Mouse (Mus musculus): Measurements from ENCODE around the gene Aqp1. TPM values are rescaled to one million over a fixed set of nuclear protein-coding genes. Genes with fewer than 3 reads are reported as not detected.

Gene Aqp1
- polyA plus RNA-seq, 1 experiment from 2014 or later: 27.4 TPM

DNA sequence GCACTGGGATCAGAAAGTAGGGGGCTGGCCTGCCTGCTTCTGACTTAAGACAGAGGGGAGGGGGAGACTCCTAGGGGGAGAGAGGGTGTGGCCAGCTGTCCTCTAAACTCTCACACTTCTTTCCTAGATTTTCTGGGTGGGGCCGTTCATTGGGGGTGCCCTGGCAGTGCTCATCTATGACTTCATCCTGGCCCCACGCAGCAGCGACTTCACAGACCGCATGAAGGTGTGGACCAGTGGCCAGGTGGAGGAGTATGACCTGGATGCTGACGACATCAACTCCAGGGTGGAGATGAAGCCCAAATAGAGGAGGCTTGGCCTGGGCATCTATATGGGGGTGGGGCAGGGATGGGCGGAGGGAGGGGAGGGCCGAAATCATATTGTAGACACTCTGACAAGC lies 10.3 kb downstream of the Aqp1 start:
- no peak overlapping the region for H3K4me2 ChIP-seq
- no peak overlapping the region for H3K27ac ChIP-seq (replicated peaks)
- no peak overlapping the region for H3K9ac ChIP-seq
- peaks cover 6% of the 10 kb centered on the region; the same call in 1 of the 2 replicates for H3K27me3 ChIP-seq (replicated peaks)
- H3K4me3 ChIP-seq: no peak overlapping the region
- H3K9me3 ChIP-seq: peaks cover 5% of the 10 kb centered on the region; the same call in 1 of the 2 replicates
- WGBS: 74% methylated on average over 7 of the region's 7 CpGs
- H3K36me3 ChIP-seq: no peaks in the 10 kb centered on the region
- peaks cover 30% of the 10 kb centered on the region for H3K4me1 ChIP-seq
- no peak for ATAC-seq (ENCODE audit: extremely low read depth, insufficient number of reproducible peaks, low FRiP score, low TSS enrichment)

GRCm38 (mm10) chr6:55347711-55348571 lies 11.7 kb downstream of the Aqp1 start:
- no peak overlapping the region for H3K27ac ChIP-seq (replicated peaks)
- no peak for ATAC-seq (ENCODE audit: extremely low read depth, insufficient number of reproducible peaks, low FRiP score, low TSS enrichment)
- H3K4me3 ChIP-seq: no peak overlapping the region
- WGBS: 74% methylated on average over 5 of the region's 5 CpGs
- H3K27me3 ChIP-seq (replicated peaks): peaks cover 6% of the 10 kb centered on the region; the same call in 1 of the 2 replicates
- H3K36me3 ChIP-seq: no peaks in the 10 kb centered on the region
- no peak overlapping the region for H3K9ac ChIP-seq
- peaks cover 17% of the 10 kb centered on the region for H3K4me1 ChIP-seq
- H3K9me3 ChIP-seq: peaks cover 5% of the 10 kb centered on the region; the same call in 1 of the 2 replicates
- H3K4me2 ChIP-seq: no peak overlapping the region

DNA sequence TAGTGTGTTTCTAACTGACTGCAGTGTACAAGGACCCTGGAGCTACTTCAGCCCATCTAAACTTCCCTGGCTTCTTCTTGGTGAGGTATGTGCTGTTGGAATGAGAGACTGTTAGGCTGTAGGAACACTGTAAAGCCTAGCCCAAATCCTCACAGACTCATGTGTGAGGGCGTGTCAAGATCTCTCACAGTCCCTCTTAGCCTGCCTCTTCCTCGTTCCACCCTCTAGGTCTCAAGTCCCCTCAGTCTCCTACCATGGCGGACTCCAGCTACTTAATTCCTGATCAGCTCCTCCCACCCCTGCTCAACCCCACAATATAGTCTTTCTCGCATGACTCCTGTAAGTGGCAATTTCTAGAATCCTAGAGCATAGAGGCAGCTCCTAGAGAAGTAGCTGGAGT lies 13.0 kb downstream of the Aqp1 start:
- no peak overlapping the region for H3K4me3 ChIP-seq
- no peaks in the 10 kb centered on the region for H3K36me3 ChIP-seq
- 76% methylated on average over 4 of the region's 4 CpGs for WGBS
- no peak for ATAC-seq (ENCODE audit: extremely low read depth, insufficient number of reproducible peaks, low FRiP score, low TSS enrichment)
- H3K9ac ChIP-seq: no peak overlapping the region
- H3K9me3 ChIP-seq: peaks cover 5% of the 10 kb centered on the region; the same call in 1 of the 2 replicates
- peaks cover 7% of the 10 kb centered on the region; the same call in 1 of the 2 replicates for H3K27me3 ChIP-seq (replicated peaks)
- no peak overlapping the region for H3K4me2 ChIP-seq
- H3K27ac ChIP-seq (replicated peaks): no peak overlapping the region
- peaks cover 8% of the 10 kb centered on the region for H3K4me1 ChIP-seq

DNA sequence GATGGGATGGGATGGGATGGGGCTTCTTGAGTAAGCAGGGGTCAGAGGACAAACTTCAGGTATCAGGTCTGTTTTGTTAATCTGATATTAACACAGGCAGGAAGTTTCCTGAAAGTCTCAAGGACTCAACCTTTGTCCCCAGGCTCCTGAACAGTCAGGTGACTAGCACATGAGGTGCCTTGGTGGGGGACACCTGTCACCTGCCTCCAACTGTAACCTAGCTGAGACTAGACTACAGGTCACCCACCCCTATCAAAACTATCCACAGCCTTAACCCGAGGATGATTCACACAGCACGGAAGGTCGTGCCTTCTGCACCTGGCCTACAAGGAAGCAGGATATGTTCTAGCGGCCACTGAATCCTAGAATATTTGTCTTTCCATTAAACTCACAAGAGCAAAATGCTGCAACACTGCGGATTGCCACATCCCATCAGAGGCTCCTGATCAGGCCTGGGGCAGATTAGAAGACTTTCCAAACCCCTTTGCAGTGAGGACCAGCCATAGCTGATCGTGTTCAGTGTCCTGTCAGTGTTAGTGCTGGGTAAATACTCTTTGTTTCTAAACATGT lies 14.2 kb downstream of the Aqp1 start:
- Histone ChIP-seq H3K27ac (replicated peaks) (no peak overlapping the region), H3K27me3 (replicated peaks) (peaks cover 19% of the 10 kb centered on the region; the same call in 1 of the 2 replicates), H3K9ac (no peak overlapping the region), H3K4me3 (no peak overlapping the region), H3K4me2 (no peak overlapping the region), H3K9me3 (peaks cover 5% of the 10 kb centered on the region; the same call in 1 of the 2 replicates), H3K4me1 (no peaks in the 10 kb centered on the region), H3K36me3 (no peaks in the 10 kb centered on the region)
- ATAC-seq (ENCODE audit: extremely low read depth, insufficient number of reproducible peaks, low FRiP score, low TSS enrichment): no peak
- WGBS: 80% methylated on average over 6 of the region's 6 CpGs

- no peak overlapping the region for H3K9ac ChIP-seq
- no peaks in the 10 kb centered on the region for H3K36me3 ChIP-seq
- H3K27ac ChIP-seq (replicated peaks): no peak overlapping the region
- peaks cover 16% of the 10 kb centered on the region; the same call in 1 of the 2 replicates for H3K27me3 ChIP-seq (replicated peaks)
- H3K4me2 ChIP-seq: no peak overlapping the region
- H3K9me3 ChIP-seq: peaks cover 5% of the 10 kb centered on the region; the same call in 1 of the 2 replicates
- no peak for ATAC-seq (ENCODE audit: extremely low read depth, insufficient number of reproducible peaks, low FRiP score, low TSS enrichment)
- no peak overlapping the region for H3K4me3 ChIP-seq
- whole genome bisulfite sequencing: 61% methylated on average over 7 of the region's 7 CpGs
- H3K4me1 ChIP-seq: peaks cover 7% of the 10 kb centered on the region; the same call in 1 of the 2 replicates
Measured at GRCm38 (mm10) chr6:55351712-55352111, 15.5 kb downstream of the Aqp1 start.

DNA sequence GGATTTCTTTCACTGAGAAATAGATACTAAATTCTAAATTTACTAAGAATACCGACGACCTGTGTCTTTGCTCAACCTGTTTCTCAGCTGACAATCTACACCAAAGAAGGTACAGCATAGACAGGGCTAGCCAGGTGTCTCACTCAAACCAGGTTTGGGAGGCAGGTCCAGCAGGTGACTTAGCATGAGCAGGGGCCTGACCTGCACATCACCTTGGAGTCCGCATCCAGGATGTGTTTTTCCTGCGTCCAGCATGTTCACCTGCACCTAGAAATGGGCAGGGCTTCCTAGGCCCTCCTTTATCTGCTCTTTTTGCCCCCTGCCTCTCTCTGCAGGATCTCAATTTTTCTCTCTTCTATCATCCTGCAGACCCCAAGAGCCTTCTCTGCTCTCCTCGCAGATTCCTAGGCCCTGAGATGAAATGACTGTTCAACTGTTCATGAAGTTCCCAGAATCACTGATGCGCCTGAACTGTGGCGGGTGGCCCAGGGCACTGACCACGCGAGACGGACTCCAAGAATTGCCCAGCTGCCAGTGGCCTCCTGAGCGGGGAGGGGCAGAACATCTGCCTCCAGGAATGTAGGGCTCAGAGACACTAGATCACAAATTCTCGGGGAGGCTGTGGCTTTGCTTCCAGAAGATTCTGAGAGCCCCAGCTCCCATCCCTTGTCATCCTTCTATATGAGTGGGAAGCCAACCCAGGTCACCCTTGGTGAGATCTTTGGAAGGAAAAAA lies 17.6 kb downstream of the Aqp1 start:
- Histone ChIP-seq H3K4me1 (peaks cover 18% of the 10 kb centered on the region), H3K9me3 (peaks cover 5% of the 10 kb centered on the region; the same call in 1 of the 2 replicates), H3K27ac (replicated peaks) (no peak overlapping the region), H3K27me3 (replicated peaks) (peaks cover 12% of the 10 kb centered on the region; the same call in 1 of the 2 replicates), H3K36me3 (no peaks in the 10 kb centered on the region), H3K9ac (no peak overlapping the region), H3K4me2 (no peak overlapping the region), H3K4me3 (no peak overlapping the region)
- ATAC-seq (ENCODE audit: extremely low read depth, insufficient number of reproducible peaks, low FRiP score, low TSS enrichment): no peak
- WGBS: 76% methylated on average over 12 of the region's 12 CpGs

- peaks cover 18% of the 10 kb centered on the region for H3K4me1 ChIP-seq
- no peak overlapping the region for H3K4me3 ChIP-seq
- no peak overlapping the region for H3K4me2 ChIP-seq
- H3K27ac ChIP-seq (replicated peaks): no peak overlapping the region
- 63% methylated on average over 4 of the region's 4 CpGs for WGBS
- no peaks in the 10 kb centered on the region for H3K36me3 ChIP-seq
- peaks cover 12% of the 10 kb centered on the region; the same call in 1 of the 2 replicates for H3K27me3 ChIP-seq (replicated peaks)
- peaks cover 5% of the 10 kb centered on the region; the same call in 1 of the 2 replicates for H3K9me3 ChIP-seq
- no peak for ATAC-seq (ENCODE audit: extremely low read depth, insufficient number of reproducible peaks, low FRiP score, low TSS enrichment)
- H3K9ac ChIP-seq: no peak overlapping the region
Measured at GRCm38 (mm10) chr6:55354456-55355117, 18.4 kb downstream of the Aqp1 start.

- no peak for ATAC-seq (ENCODE audit: extremely low read depth, insufficient number of reproducible peaks, low FRiP score, low TSS enrichment)
- H3K4me1 ChIP-seq: peaks cover 18% of the 10 kb centered on the region
- no peak overlapping the region for H3K9ac ChIP-seq
- H3K27me3 ChIP-seq (replicated peaks): peaks cover 15% of the 10 kb centered on the region; the same call in 1 of the 2 replicates
- no peak overlapping the region for H3K27ac ChIP-seq (replicated peaks)
- H3K36me3 ChIP-seq: no peaks in the 10 kb centered on the region
- no peak overlapping the region for H3K4me3 ChIP-seq
- no peak overlapping the region for H3K4me2 ChIP-seq
- H3K9me3 ChIP-seq: no peaks in the 10 kb centered on the region
- WGBS: 68% methylated on average over 7 of the region's 7 CpGs
Measured at GRCm38 (mm10) chr6:55355575-55355974, 19.3 kb downstream of the Aqp1 start.

DNA sequence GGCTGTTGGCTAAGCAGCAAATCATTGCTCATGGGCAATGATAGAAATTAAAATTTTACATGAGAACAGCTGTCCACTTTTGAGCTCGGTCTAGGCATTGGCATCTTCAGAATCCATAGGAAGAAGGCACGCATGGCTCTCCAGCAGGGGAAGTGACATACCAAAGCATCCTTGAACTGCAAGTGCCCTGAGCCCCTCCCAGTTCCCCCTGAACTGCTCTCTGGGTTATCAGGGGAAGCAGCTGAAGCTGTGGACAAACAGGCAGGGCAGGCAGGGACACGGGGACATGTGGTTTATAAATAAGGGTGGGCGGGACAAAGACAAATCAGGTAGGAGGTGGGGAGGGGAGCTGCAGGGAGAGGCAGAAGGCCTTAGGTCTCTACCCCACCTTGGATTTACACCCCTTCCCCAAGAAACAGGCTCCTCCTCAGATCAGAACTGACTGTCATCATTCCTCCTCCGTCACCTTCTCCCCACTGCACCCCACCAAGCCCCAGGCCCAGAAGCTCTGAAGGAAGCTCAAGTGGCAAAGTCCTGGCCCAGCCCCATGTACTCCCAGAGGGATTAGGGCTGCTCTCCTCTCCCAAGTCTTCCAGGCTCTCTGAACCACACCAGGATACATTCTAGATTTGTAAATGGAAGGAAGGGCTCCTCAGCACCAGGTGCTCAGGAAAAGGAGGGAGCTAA lies 19.9 kb downstream of the Aqp1 start:
- no peak for ATAC-seq (ENCODE audit: extremely low read depth, insufficient number of reproducible peaks, low FRiP score, low TSS enrichment)

DNA sequence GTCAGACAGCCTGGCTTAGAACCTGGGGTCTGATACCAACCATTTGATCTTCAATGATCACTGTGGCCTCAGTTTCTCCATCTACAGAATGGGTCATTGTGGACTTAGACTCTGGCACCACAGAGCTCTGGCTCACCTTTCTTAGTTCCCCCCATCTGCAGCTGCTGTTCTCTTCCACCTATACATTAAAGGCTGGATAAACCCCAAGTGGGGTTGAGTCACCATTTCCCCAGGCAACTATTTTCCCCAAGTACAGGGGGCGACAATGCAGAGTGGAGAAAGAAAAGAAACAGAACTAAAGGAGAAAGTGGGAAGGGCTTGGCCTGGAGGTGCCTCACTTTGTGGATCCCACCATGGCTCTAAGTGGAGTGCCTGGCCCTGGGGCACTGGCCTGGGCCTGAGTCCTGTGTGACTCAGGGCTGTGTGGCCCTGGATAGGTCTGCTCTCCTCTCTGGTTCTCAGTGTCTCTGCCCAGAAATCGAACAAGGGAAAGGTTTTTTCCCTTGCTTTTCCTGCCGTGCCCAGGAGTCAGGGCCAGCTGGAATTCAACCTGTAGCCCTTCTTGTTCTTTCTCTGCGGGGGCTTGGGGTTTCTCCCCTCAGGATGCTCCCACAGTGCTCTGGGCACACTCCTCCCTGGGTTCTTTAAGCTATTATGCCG lies 20.9 kb downstream of the Aqp1 start:
- Histone ChIP-seq H3K36me3 (no peaks in the 10 kb centered on the region), H3K4me2 (no peak overlapping the region), H3K4me1 (peaks cover 18% of the 10 kb centered on the region), H3K27ac (replicated peaks) (no peak overlapping the region), H3K4me3 (no peak overlapping the region), H3K9ac (no peak overlapping the region), H3K9me3 (no peaks in the 10 kb centered on the region), H3K27me3 (replicated peaks) (peaks cover 16% of the 10 kb centered on the region; the same call in 1 of the 2 replicates)
- 69% methylated on average over 5 of the region's 5 CpGs for WGBS
- ATAC-seq (ENCODE audit: extremely low read depth, insufficient number of reproducible peaks, low FRiP score, low TSS enrichment): no peak

More for the DNA sequence above, 19.9 kb downstream of the Aqp1 start:
- Histone ChIP-seq H3K27ac (replicated peaks) (no peak overlapping the region), H3K36me3 (no peaks in the 10 kb centered on the region), H3K9me3 (no peaks in the 10 kb centered on the region), H3K4me2 (no peak overlapping the region), H3K27me3 (replicated peaks) (peaks cover 16% of the 10 kb centered on the region; the same call in 1 of the 2 replicates), H3K4me3 (no peak overlapping the region), H3K9ac (no peak overlapping the region), H3K4me1 (peaks cover 18% of the 10 kb centered on the region)
- WGBS: 14% methylated on average over 5 of the region's 5 CpGs

All from heart, embryonic 13.5 days (tissue).